Mouse (Mus musculus): ENCODE results near the gene Dpp9. TPM values are rescaled to one million over a fixed set of nuclear protein-coding genes. Genes with fewer than 3 reads are reported as not detected.

Gene Dpp9
- total and polyA plus RNA-seq, 2 experiments from 2014 or later: 19.0 to 31.3 TPM

DNA sequence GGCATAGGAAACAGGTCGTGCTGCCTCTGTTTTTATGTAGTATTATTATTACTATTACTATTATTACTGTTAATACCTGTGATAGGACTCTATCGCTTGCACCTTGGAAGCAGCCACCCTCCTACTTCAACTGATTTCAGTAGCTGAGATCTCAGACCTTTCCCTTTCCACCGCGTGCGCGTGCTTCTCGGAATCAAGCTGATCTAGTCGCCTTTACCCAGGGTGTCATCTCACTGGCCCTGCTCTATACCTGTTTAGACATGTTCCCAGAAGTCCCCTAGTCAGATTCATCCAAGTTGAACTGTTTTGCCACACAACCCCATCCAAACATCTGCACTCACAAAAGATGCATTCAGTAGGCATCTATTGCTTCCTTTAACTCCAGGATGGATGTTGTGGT is 14.7 kb upstream of the Dpp9 start:
- Histone ChIP-seq H3K4me2 (ENCODE audit: low read depth, low read length) (peak overlapping the region; percentile 43), H3K27ac (no peak overlapping the region), H3K4me1 (ENCODE audit: insufficient read depth, low read length) (peaks cover 10% of the 10 kb centered on the region), H3K36me3 (ENCODE audit: insufficient read depth, low read length) (no peaks in the 10 kb centered on the region), H3K4me3 (ENCODE audit: low read length) (0 out of 2 replicates have a peak overlapping the region, but pooled peaks have one; percentile 8), H3K9ac (replicated peaks; ENCODE audit: low read length) (no peak overlapping the region), H3K27me3 (ENCODE audit: insufficient read depth, low read length) (no peaks in the 10 kb centered on the region), H3K9me3 (ENCODE audit: low read length) (no peaks in the 10 kb centered on the region)
- DNase-seq (ENCODE audit: low spot score) (no peak), ATAC-seq (peak; percentile 14; the same call in 1 of the 2 replicates)
- WGBS: 40% methylated on average over 8 of the region's 8 CpGs
- no peak for TF ChIP-seq CTCF (IDR thresholded peaks at IDR 0.05; ENCODE audit: low read depth)

DNA sequence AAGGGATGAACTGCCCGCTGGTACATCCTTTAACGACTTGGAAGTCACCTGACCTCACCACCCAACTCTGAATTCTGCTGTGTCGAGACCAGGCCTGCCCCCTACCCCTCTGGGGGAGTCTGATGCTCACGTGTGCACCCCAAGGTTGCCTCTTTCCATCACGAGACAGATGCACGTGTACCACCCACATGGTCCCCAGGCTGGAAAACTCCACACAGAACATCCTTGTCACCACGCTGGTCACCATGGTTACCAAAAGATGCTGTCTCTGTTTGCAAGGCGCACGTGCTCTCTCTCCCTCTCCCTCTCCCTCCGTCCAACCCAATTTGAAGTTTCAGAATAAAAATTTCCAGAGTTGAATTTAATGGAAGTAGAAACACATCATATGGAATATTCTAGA is 11.2 kb upstream of the Dpp9 start:
- 46% methylated on average over 10 of the region's 10 CpGs for WGBS
- Histone ChIP-seq H3K36me3 (ENCODE audit: insufficient read depth, low read length) (no peaks in the 10 kb centered on the region), H3K27me3 (ENCODE audit: insufficient read depth, low read length) (no peaks in the 10 kb centered on the region), H3K9me3 (ENCODE audit: low read length) (no peaks in the 10 kb centered on the region), H3K9ac (replicated peaks; ENCODE audit: low read length) (no peak overlapping the region), H3K4me3 (ENCODE audit: low read length) (no peak overlapping the region), H3K4me1 (ENCODE audit: insufficient read depth, low read length) (peaks cover 10% of the 10 kb centered on the region), H3K27ac (no peak overlapping the region), H3K4me2 (ENCODE audit: low read depth, low read length) (no peak overlapping the region)
- TF ChIP-seq CTCF (IDR thresholded peaks at IDR 0.05; ENCODE audit: low read depth): no peak
- ATAC-seq: no peak
- no peak for DNase-seq (ENCODE audit: low spot score)

DNA sequence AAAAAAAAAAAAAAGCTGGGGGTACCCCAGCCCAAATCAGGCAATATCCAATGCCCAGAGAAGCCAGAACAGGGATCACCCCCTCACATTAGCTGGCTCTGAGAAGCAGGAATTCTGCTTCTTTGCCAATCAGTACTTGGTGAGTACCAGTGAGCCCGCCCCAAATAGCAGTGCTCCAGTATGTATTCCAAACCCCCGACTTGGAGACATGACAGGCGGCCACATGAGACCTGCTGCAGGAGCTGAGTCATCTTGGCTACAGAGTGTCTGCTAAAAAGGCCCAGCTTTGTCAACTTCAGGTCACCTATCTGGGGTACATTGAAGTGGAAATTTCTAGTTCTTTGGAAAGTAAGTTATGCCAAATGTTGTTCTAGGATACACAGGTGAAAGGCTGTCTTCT is 7.9 kb upstream of the Dpp9 start:
- Histone ChIP-seq H3K36me3 (ENCODE audit: insufficient read depth, low read length) (no peaks in the 10 kb centered on the region), H3K4me2 (ENCODE audit: low read depth, low read length) (no peak overlapping the region), H3K9ac (replicated peaks; ENCODE audit: low read length) (no peak overlapping the region), H3K9me3 (ENCODE audit: low read length) (no peaks in the 10 kb centered on the region), H3K27me3 (ENCODE audit: insufficient read depth, low read length) (no peaks in the 10 kb centered on the region), H3K27ac (no peak overlapping the region), H3K4me3 (ENCODE audit: low read length) (no peak overlapping the region), H3K4me1 (ENCODE audit: insufficient read depth, low read length) (no peaks in the 10 kb centered on the region)
- no peak for TF ChIP-seq CTCF (IDR thresholded peaks at IDR 0.05; ENCODE audit: low read depth)
- 67% methylated on average over 3 of the region's 3 CpGs for WGBS
- no peak for ATAC-seq
- DNase-seq (ENCODE audit: low spot score): no peak

DNA sequence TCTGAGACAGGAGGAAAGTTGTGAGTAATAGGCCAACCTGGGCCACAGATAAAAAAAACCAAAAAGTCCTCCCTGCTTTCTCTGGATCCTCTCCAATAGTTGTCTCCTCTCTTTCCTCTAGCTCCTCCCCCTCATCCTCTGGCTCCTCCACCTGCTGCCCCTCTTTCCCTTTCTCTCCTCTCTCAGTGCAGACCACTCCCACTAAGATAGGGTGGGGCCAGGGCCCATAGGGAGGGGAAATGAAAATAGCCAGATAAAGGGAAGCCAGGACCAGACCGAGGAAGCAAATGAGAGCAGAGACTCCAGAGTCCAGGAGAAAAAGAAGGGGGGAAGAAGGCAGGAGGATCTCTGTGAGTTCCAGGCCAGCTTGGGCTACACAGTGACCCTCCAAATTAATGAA is 6.2 kb upstream of the Dpp9 start:
- ATAC-seq (no peak), DNase-seq (ENCODE audit: low spot score) (no peak)
- Histone ChIP-seq H3K36me3 (ENCODE audit: insufficient read depth, low read length) (no peaks in the 10 kb centered on the region), H3K9ac (replicated peaks; ENCODE audit: low read length) (no peak overlapping the region), H3K27me3 (ENCODE audit: insufficient read depth, low read length) (no peaks in the 10 kb centered on the region), H3K27ac (no peak overlapping the region), H3K4me2 (ENCODE audit: low read depth, low read length) (no peak overlapping the region), H3K4me3 (ENCODE audit: low read length) (no peak overlapping the region), H3K9me3 (ENCODE audit: low read length) (no peaks in the 10 kb centered on the region), H3K4me1 (ENCODE audit: insufficient read depth, low read length) (no peaks in the 10 kb centered on the region)
- no peak for TF ChIP-seq CTCF (IDR thresholded peaks at IDR 0.05; ENCODE audit: low read depth)
- WGBS: 43% methylated on average over 1 of the region's 1 CpGs

GRCm38 (mm10) chr17:56219805-56220204 is 1.1 kb upstream of the Dpp9 start:
- WGBS: 56% methylated on average over 3 of the region's 3 CpGs
- DNase-seq (ENCODE audit: low spot score): no peak
- no peak for TF ChIP-seq CTCF (IDR thresholded peaks at IDR 0.05; ENCODE audit: low read depth)

DNA sequence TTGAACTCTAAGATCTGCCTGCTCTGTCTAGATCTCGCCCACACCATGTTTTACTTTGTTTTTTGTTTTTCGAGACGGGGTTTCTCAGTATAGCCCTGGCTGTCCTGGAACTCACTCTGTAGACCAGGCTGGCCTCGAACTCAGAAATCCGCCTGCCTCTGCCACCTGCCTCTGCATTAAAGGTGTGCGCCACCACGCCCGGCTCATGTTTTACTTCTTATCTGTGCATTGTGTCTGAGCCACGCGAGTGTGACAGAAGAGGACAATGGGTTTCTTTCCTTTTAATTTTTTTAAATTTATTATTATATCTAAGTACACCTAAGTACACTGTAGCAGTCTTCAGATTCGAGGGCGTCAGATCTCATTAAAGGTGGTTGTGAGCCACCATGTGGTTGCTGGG is 546 bp upstream of the Dpp9 start:
- ATAC-seq: no peak
- H3K4me2 ChIP-seq (ENCODE audit: low read depth, low read length): peak overlapping the region; percentile 94
- H3K9ac ChIP-seq (replicated peaks; ENCODE audit: low read length): peak overlapping the region; percentile 86
- 52% methylated on average over 12 of the region's 12 CpGs for WGBS
- H3K4me1 ChIP-seq (ENCODE audit: insufficient read depth, low read length): peaks cover 15% of the 10 kb centered on the region
- peak overlapping the region; percentile 74 for H3K4me3 ChIP-seq (ENCODE audit: low read length)
- no peaks in the 10 kb centered on the region for H3K27me3 ChIP-seq (ENCODE audit: insufficient read depth, low read length)
- peak overlapping the region; percentile 92 for H3K27ac ChIP-seq
- TF ChIP-seq CTCF (IDR thresholded peaks at IDR 0.05; ENCODE audit: low read depth): no peak
- no peak for DNase-seq (ENCODE audit: low spot score)
- H3K9me3 ChIP-seq (ENCODE audit: low read length): no peaks in the 10 kb centered on the region
- H3K36me3 ChIP-seq (ENCODE audit: insufficient read depth, low read length): no peaks in the 10 kb centered on the region

More at GRCm38 (mm10) chr17:56219805-56220204, 1.1 kb upstream of the Dpp9 start:
- Histone ChIP-seq H3K4me1 (ENCODE audit: insufficient read depth, low read length) (peaks cover 15% of the 10 kb centered on the region), H3K4me2 (ENCODE audit: low read depth, low read length) (no peak overlapping the region), H3K9me3 (ENCODE audit: low read length) (no peaks in the 10 kb centered on the region), H3K4me3 (ENCODE audit: low read length) (no peak overlapping the region), H3K9ac (replicated peaks; ENCODE audit: low read length) (no peak overlapping the region), H3K27ac (no peak overlapping the region), H3K27me3 (ENCODE audit: insufficient read depth, low read length) (no peaks in the 10 kb centered on the region), H3K36me3 (ENCODE audit: insufficient read depth, low read length) (no peaks in the 10 kb centered on the region)
- ATAC-seq: no peak

DNA sequence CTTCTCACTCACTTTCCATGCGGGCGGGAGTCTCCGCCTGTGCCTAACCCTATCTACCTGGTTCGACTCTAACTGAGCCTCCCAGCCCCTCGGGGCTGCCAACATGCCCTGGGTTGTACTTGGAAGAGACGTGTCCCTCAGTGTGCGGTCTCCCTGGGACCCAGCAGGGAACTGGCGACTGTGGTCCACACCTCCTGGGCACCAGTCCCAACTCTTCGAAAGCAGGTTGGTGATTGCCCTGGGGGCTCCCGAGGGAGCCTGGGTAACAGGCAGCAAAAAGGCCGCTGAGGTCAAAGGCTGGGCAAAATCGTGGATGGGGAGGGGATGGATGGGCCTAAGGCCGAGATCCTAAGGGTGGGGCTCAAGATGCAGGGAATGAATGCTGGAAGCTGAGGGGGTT is 1.0 kb downstream of the Dpp9 start:
- no peaks in the 10 kb centered on the region for H3K36me3 ChIP-seq (ENCODE audit: insufficient read depth, low read length)
- 61% methylated on average over 13 of the region's 13 CpGs for WGBS
- no peak for DNase-seq (ENCODE audit: low spot score)
- no peak for TF ChIP-seq CTCF (IDR thresholded peaks at IDR 0.05; ENCODE audit: low read depth)
- peak overlapping the region; percentile 92; the same call in 1 of the 2 replicates for H3K27ac ChIP-seq
- H3K27me3 ChIP-seq (ENCODE audit: insufficient read depth, low read length): no peaks in the 10 kb centered on the region
- H3K4me2 ChIP-seq (ENCODE audit: low read depth, low read length): peak overlapping the region; percentile 94
- H3K9me3 ChIP-seq (ENCODE audit: low read length): no peaks in the 10 kb centered on the region
- ATAC-seq: no peak
- H3K9ac ChIP-seq (replicated peaks; ENCODE audit: low read length): peak overlapping the region; percentile 86
- H3K4me3 ChIP-seq (ENCODE audit: low read length): peak overlapping the region; percentile 74
- peaks cover 15% of the 10 kb centered on the region for H3K4me1 ChIP-seq (ENCODE audit: insufficient read depth, low read length)

All from hindbrain, postnatal 0 days (tissue).